Mouse (Mus musculus) stomach, embryonic 16.5 days (tissue): Measurements from ENCODE around the gene Celf5. TPM values are rescaled to one million over a fixed set of nuclear protein-coding genes. Genes with fewer than 3 reads are reported as not detected.
A peak's percentile ranks its signal among the peaks of the same experiment; 100 is the strongest.

Experiments used
- ATAC-seq: fragments of 200-750 bp; cut with Nextera tagmentation; 2 replicates; pipeline ENCODE4 v1.8.0; 2017; ENCODE audit warnings: moderate number of reproducible peaks, moderate TSS enrichment; ENCODE audit not compliant: insufficient read depth, low FRiP score
- H3K27ac ChIP-seq: fragments of 300-500 bp; sonication (generic); 2 replicates; pipeline ENCODE4 v1.5.1; 2014; ENCODE audit warnings: low read length
- H3K27me3 ChIP-seq: fragments of 300-500 bp; sonication (generic); 2 replicates; pipeline ENCODE4 v1.6.1; 2014; ENCODE audit warnings: low read length, control low read depth, mixed read lengths; ENCODE audit not compliant: control insufficient read depth, insufficient read depth
- H3K36me3 ChIP-seq: fragments of 300-500 bp; sonication (generic); 2 replicates; pipeline ENCODE4 v1.6.1; 2014; ENCODE audit warnings: low read length; ENCODE audit not compliant: control insufficient read depth, insufficient read depth
- H3K4me1 ChIP-seq: fragments of 300-500 bp; sonication (generic); 2 replicates; pipeline ENCODE4 v1.6.1; 2014; ENCODE audit warnings: low read length, control low read depth, mixed read lengths; ENCODE audit not compliant: control insufficient read depth, insufficient read depth
- H3K4me2 ChIP-seq: fragments of 300-500 bp; sonication (generic); 2 replicates; pipeline ENCODE4 v1.6.1; 2014; ENCODE audit warnings: low read depth, low read length, mixed read lengths
- H3K4me3 ChIP-seq: fragments of 300-500 bp; sonication (generic); replicated peaks from 2 replicates; pipeline ENCODE4 v1.5.1; 2014; ENCODE audit warnings: mild to moderate bottlenecking, low read length
- H3K9ac ChIP-seq: fragments of 300-500 bp; sonication (generic); 2 replicates; pipeline ENCODE4 v1.6.1; 2014; ENCODE audit warnings: low read length
- H3K9me3 ChIP-seq: fragments of 300-500 bp; sonication (generic); replicated peaks from 2 replicates; pipeline ENCODE4 v1.6.1; 2016; ENCODE audit warnings: low read length, control low read depth; ENCODE audit not compliant: control insufficient read depth
- WGBS: fragments of 180-500 bp; shearing (Covaris S2); extraction: QIAGEN DNeasy Blood & Tissue Kit; methylation state at CpG from one replicate; pipeline ENCODE4 v1.1.7; 2014; 5-methylcytosine and 5-hydroxymethylcytosine counted together
- polyA plus RNA-seq: library from polyadenylated mRNA; unstranded; fragments of >200 nt; fragmentation: Nextera tagmentation; extraction: Ambion mirVana; gene quantifications from 2 replicates; pipeline ENCODE4 v1.2.1, GENCODE M21; 2015

Celf5 gene
- polyA plus RNA-seq, 1 experiment from 2014 or later, result 1.3 TPM

- H3K4me1 ChIP-seq, result peaks cover 11% of the 10 kb centered on the region
- no peak within 1 kb of the TSS for H3K4me2 ChIP-seq
- ATAC-seq, result no peak
Observed at GRCm38 (mm10) chr10:81500032-81500431, 17.5 kb upstream of the Celf5 start, which contains the start of gene S1pr4. S1pr4 (minus strand) TSS chr10:81500132.

GRCm38 (mm10) chr10:81499250-81499901 is 16.9 kb upstream of the Celf5 start:
- ATAC-seq, result no peak
- Histone ChIP-seq H3K36me3 (no peaks in the 10 kb centered on the region), H3K27ac (no peak overlapping the region), H3K27me3 (peaks cover 6% of the 10 kb centered on the region; the same call in 1 of the 2 replicates), H3K4me1 (peaks cover 18% of the 10 kb centered on the region), H3K9me3 (no peaks in the 10 kb centered on the region), H3K9ac (peak overlapping the region; percentile 42), H3K4me2 (no peak overlapping the region), H3K4me3 (no peak overlapping the region)
- WGBS, result 68% methylated on average over 23 of the region's 23 CpGs

More at GRCm38 (mm10) chr10:81500032-81500431, 17.5 kb upstream of the Celf5 start, which contains the start of gene S1pr4:
- Histone ChIP-seq H3K4me3 (no peak within 1 kb of the TSS), H3K9ac (peak within 1 kb of the TSS; percentile 42), H3K36me3 (no peaks in the 10 kb centered on the region), H3K27ac (no peak within 1 kb of the TSS), H3K9me3 (no peaks in the 10 kb centered on the region), H3K27me3 (peaks cover 6% of the 10 kb centered on the region; the same call in 1 of the 2 replicates)
- WGBS, result 71% methylated on average over 3 of the region's 3 CpGs

GRCm38 (mm10) chr10:81498316-81499249 is 16.1 kb upstream of the Celf5 start:
- Histone ChIP-seq H3K9ac (peak overlapping the region; percentile 42), H3K4me2 (no peak overlapping the region), H3K4me3 (no peak overlapping the region), H3K27me3 (peaks cover 6% of the 10 kb centered on the region; the same call in 1 of the 2 replicates), H3K27ac (no peak overlapping the region), H3K36me3 (no peaks in the 10 kb centered on the region), H3K9me3 (no peaks in the 10 kb centered on the region), H3K4me1 (peaks cover 23% of the 10 kb centered on the region)
- ATAC-seq, result no peak
- 81% methylated on average over 38 of the region's 38 CpGs for WGBS

GRCm38 (mm10) chr10:81497401-81498270 is 15.1 kb upstream of the Celf5 start:
- Histone ChIP-seq H3K4me3 (no peak overlapping the region; the same call in 1 of the 2 replicates), H3K4me2 (0 out of 2 replicates have a peak overlapping the region, but pooled peaks have one; percentile 53), H3K27ac (no peak overlapping the region), H3K9me3 (no peaks in the 10 kb centered on the region), H3K4me1 (peaks cover 20% of the 10 kb centered on the region), H3K36me3 (peaks cover 5% of the 10 kb centered on the region), H3K9ac (no peak overlapping the region), H3K27me3 (no peaks in the 10 kb centered on the region)
- WGBS, result 77% methylated on average over 17 of the region's 17 CpGs
- ATAC-seq, result no peak

- no peaks in the 10 kb centered on the region for H3K9me3 ChIP-seq
- peaks cover 11% of the 10 kb centered on the region for H3K36me3 ChIP-seq
- H3K9ac ChIP-seq, result peak overlapping the region; percentile 64; the same call in 1 of the 2 replicates
- H3K27ac ChIP-seq, result no peak overlapping the region
- WGBS, result 26% methylated on average over 4 of the region's 4 CpGs
- H3K27me3 ChIP-seq, result no peaks in the 10 kb centered on the region
- H3K4me3 ChIP-seq, result peak overlapping the region; percentile 88
- ATAC-seq, result no peak
- H3K4me1 ChIP-seq, result peaks cover 17% of the 10 kb centered on the region
- peak overlapping the region; percentile 53 for H3K4me2 ChIP-seq
Observed at GRCm38 (mm10) chr10:81496969-81497368, 14.5 kb upstream of the Celf5 start.

GRCm38 (mm10) chr10:81496264-81496901 is 13.9 kb upstream of the Celf5 start, which contains the start of gene Ncln:
Ncln (minus strand) TSS chr10:81496392.
- Histone ChIP-seq H3K27me3 (no peaks in the 10 kb centered on the region), H3K36me3 (peaks cover 14% of the 10 kb centered on the region), H3K4me2 (peak within 1 kb of the TSS; percentile 95), H3K4me1 (peaks cover 17% of the 10 kb centered on the region), H3K27ac (peak within 1 kb of the TSS; percentile 83), H3K9me3 (no peaks in the 10 kb centered on the region), H3K9ac (peak within 1 kb of the TSS; percentile 87), H3K4me3 (peak within 1 kb of the TSS; percentile 88)
- peak; percentile 95 for ATAC-seq
- WGBS, result under 1% methylated on average over 45 of the region's 45 CpGs

- H3K9me3 ChIP-seq, result no peaks in the 10 kb centered on the region
- H3K4me3 ChIP-seq, result peak overlapping the region; percentile 88
- H3K27ac ChIP-seq, result peak overlapping the region; percentile 61; the same call in 1 of the 2 replicates
- peaks cover 14% of the 10 kb centered on the region for H3K36me3 ChIP-seq
- WGBS, result 1% methylated on average over 41 of the region's 41 CpGs
- peaks cover 17% of the 10 kb centered on the region for H3K4me1 ChIP-seq
- no peaks in the 10 kb centered on the region for H3K27me3 ChIP-seq
- peak; percentile 9; the same call in 1 of the 2 replicates for ATAC-seq
- peak overlapping the region; percentile 87 for H3K9ac ChIP-seq
- peak overlapping the region; percentile 95 for H3K4me2 ChIP-seq
Observed at GRCm38 (mm10) chr10:81495616-81496263, 13.2 kb upstream of the Celf5 start.
